Mouse (Mus musculus) neural tube, embryonic 11.5 days (tissue): Measurements from ENCODE around the gene Ubl3. TPM values are rescaled to one million over a fixed set of nuclear protein-coding genes. Genes with fewer than 3 reads are reported as not detected.

Experiments used
- ATAC-seq: fragments of 200-750 bp; cut with Nextera tagmentation; 2 replicates; pipeline ENCODE4 v1.8.0; 2017; ENCODE audit warnings: moderate number of reproducible peaks, mild to moderate bottlenecking, moderate TSS enrichment, moderate library complexity; ENCODE audit not compliant: insufficient read depth, low FRiP score, low TSS enrichment
- DNase-seq: peaks from one replicate; pipeline ENCODE4 v3.0.0-alpha.2; 2015; ENCODE audit warnings: low spot score
- H3K27ac ChIP-seq: fragments of 300-500 bp; sonication (generic); 2 replicates; pipeline ENCODE4 v1.5.1; 2014; ENCODE audit warnings: low read depth, mild to moderate bottlenecking, low read length
- H3K27me3 ChIP-seq: fragments of 300-500 bp; sonication (generic); 2 replicates; pipeline ENCODE4 v1.6.1; 2014; ENCODE audit warnings: mild to moderate bottlenecking, low read length, mixed read lengths; ENCODE audit not compliant: control insufficient read depth, insufficient read depth
- H3K36me3 ChIP-seq: fragments of 300-500 bp; sonication (generic); 2 replicates; pipeline ENCODE4 v1.6.1; 2014; ENCODE audit warnings: mild to moderate bottlenecking, low read length, moderate library complexity, mixed read lengths; ENCODE audit not compliant: control insufficient read depth, insufficient read depth
- H3K4me1 ChIP-seq: fragments of 300-500 bp; sonication (generic); 2 replicates; pipeline ENCODE4 v1.6.1; 2014; ENCODE audit warnings: low read length, mixed read lengths; ENCODE audit not compliant: control insufficient read depth, insufficient read depth
- H3K4me2 ChIP-seq: fragments of 300-500 bp; sonication (generic); 2 replicates; pipeline ENCODE4 v1.6.1; 2014; ENCODE audit warnings: low read depth, mild to moderate bottlenecking, moderate library complexity
- H3K4me3 ChIP-seq: fragments of 300-500 bp; sonication (generic); 2 replicates; pipeline ENCODE4 v1.5.1; 2014; ENCODE audit warnings: low read depth, low read length
- H3K9ac ChIP-seq: fragments of 300-500 bp; sonication (generic); 2 replicates; pipeline ENCODE4 v1.6.1; 2014; ENCODE audit warnings: mild to moderate bottlenecking, low read length
- H3K9me3 ChIP-seq: fragments of 300-500 bp; sonication (generic); 2 replicates; pipeline ENCODE4 v1.6.1; 2016; ENCODE audit warnings: low read length; ENCODE audit not compliant: control insufficient read depth
- WGBS: fragments of 180-500 bp; shearing (Covaris S2); extraction: QIAGEN DNeasy Blood & Tissue Kit; methylation state at CpG from one replicate; pipeline ENCODE4 v1.1.7; 2014; 5-methylcytosine and 5-hydroxymethylcytosine counted together
- polyA plus RNA-seq: library from polyadenylated mRNA; unstranded; fragments of >200 nt; fragmentation: Nextera tagmentation; extraction: Ambion mirVana; gene quantifications from 2 replicates; pipeline ENCODE4 v1.2.1, GENCODE M21; 2014

Gene Ubl3
- polyA plus RNA-seq, 1 experiment from 2014 or later: 83.6 TPM

- no peak overlapping the region for H3K4me2 ChIP-seq
- DNase-seq (no peak), ATAC-seq (no peak)
- WGBS: 71% methylated on average over 3 of the region's 3 CpGs
- no peaks in the 10 kb centered on the region for H3K27me3 ChIP-seq
- H3K4me3 ChIP-seq: no peak overlapping the region
- no peaks in the 10 kb centered on the region for H3K9me3 ChIP-seq
- no peak overlapping the region for H3K27ac ChIP-seq
- H3K9ac ChIP-seq: no peak overlapping the region
- H3K4me1 ChIP-seq: no peaks in the 10 kb centered on the region
- no peaks in the 10 kb centered on the region for H3K36me3 ChIP-seq
Measured at GRCm38 (mm10) chr5:148490391-148490790, 62.2 kb downstream of the Ubl3 start.

DNA sequence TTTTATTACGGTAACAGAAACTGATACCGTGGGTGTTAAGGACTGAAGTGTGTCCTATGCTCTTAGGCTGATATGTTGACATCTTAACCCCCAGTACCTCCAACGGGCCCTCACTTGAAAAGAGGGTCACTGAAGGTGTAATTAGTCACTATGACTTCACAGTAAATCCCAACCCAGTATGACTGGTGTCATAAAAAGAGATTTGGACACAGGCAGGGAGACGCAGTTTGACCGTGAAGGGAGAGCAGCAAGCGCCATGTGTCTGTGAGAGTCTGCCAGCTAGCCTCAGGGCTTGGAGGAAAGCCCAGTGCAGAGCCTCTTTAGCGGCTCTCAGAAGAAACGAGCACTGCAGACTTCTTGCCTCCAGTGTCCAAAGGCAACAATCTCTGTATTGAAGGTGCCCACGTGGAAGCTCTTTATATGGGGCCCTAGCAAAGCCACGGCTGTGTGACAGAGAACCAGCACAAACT is 62.8 kb downstream of the Ubl3 start:
- DNase-seq: no peak
- 61% methylated on average over 10 of the region's 10 CpGs for WGBS
- no peak overlapping the region for H3K9ac ChIP-seq

DNA sequence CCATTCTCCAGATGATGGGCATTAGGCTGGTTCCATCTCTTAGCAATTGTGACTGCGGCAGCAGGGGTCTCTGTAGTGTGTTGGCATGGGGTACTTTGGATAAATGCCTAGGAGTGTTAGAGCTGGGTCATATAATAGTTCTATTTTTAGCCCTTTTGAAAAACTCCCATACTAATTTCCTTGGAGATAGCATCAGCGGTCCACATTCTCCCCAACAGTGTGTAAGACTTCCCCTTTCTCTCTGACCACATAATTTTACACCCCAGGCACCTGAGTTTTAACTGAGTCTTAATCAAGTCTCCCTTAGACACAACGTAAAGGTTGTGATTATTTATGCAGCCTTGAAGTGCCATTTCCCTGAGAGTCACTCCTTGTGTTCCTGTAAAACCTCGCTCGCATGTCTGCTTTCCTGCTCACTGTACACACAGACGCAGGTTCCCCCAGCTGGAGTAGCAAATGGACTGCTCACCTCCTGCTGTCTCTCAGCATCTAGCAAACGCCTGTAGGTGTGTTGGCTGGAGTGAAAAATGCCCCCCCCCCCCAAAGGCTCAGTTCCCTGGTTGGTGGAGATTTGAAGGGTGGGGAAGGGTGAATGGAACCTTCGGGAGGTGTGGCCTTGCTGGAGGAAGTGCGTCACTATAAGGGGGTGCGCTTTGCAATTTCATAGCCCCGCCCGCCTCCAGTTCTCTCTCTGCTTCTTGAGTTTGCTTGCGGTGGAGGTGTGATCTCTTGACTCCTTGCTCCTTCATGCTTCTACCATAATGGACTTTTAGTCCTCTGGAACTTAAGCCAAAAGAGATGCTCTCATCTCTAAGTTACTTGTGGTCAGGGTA is 63.5 kb downstream of the Ubl3 start:
- H3K27ac ChIP-seq: no peak overlapping the region
- H3K4me1 ChIP-seq: no peaks in the 10 kb centered on the region
- H3K27me3 ChIP-seq: no peaks in the 10 kb centered on the region
- no peak overlapping the region for H3K4me2 ChIP-seq
- ATAC-seq (no peak), DNase-seq (no peak)
- H3K9me3 ChIP-seq: no peaks in the 10 kb centered on the region
- 84% methylated on average over 13 of the region's 13 CpGs for WGBS
- H3K9ac ChIP-seq: no peak overlapping the region
- no peaks in the 10 kb centered on the region for H3K36me3 ChIP-seq
- no peak overlapping the region for H3K4me3 ChIP-seq

More for the DNA sequence above, 62.8 kb downstream of the Ubl3 start:
- no peaks in the 10 kb centered on the region for H3K27me3 ChIP-seq
- no peak overlapping the region for H3K4me2 ChIP-seq
- H3K27ac ChIP-seq: no peak overlapping the region
- no peaks in the 10 kb centered on the region for H3K9me3 ChIP-seq
- no peak overlapping the region for H3K4me3 ChIP-seq
- ATAC-seq: no peak
- no peaks in the 10 kb centered on the region for H3K4me1 ChIP-seq
- H3K36me3 ChIP-seq: no peaks in the 10 kb centered on the region

DNA sequence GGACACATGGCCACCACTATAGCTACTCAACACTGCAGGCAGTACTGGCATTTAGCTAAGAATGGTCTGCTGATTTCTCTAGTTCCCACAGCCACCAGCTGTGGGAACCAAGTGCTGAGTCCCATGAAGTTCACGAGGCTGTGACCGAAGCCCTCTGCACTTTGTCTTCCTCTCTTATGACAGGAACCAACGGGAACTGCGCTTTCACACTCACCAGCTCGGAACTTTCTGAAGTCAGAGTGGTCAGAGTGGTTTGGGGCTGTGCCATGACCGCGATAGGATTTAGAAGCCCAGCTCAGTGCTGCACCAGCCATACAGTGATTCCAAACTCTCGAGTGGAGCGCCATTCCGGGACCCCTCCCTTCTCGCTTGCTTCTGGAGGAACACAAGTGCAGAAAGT is 66.4 kb downstream of the Ubl3 start:
- Histone ChIP-seq H3K4me3 (no peak overlapping the region), H3K9me3 (no peaks in the 10 kb centered on the region), H3K27ac (no peak overlapping the region), H3K9ac (no peak overlapping the region), H3K4me1 (no peaks in the 10 kb centered on the region), H3K36me3 (no peaks in the 10 kb centered on the region), H3K4me2 (no peak overlapping the region), H3K27me3 (no peaks in the 10 kb centered on the region)
- DNase-seq (no peak), ATAC-seq (no peak)
- 92% methylated on average over 11 of the region's 11 CpGs for WGBS

DNA sequence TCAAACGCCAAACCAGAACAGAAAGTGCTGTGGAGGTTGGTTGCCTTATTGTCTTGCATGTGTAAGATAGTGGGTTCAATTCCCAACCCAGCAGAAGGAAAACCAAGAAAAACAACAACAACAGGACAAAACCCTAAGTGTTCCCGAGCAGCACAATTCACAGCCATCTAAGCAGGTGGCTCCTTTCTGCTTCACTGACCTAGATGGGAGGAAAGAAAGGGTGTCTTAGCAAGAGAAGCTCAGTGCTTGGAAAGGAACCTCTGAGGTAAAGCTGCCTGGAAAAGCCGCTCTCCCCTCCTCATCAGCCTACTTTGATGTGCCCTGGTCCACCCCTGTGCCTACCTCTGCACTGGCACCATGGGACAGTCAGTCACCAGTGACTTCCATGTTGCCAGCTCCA is 70.8 kb downstream of the Ubl3 start:
- H3K27me3 ChIP-seq: no peaks in the 10 kb centered on the region
- no peak overlapping the region for H3K4me2 ChIP-seq
- no peaks in the 10 kb centered on the region for H3K9me3 ChIP-seq
- no peak for DNase-seq
- no peak overlapping the region for H3K27ac ChIP-seq
- no peaks in the 10 kb centered on the region for H3K4me1 ChIP-seq
- WGBS: 75% methylated on average over 3 of the region's 3 CpGs
- no peak overlapping the region for H3K4me3 ChIP-seq
- H3K9ac ChIP-seq: no peak overlapping the region
- ATAC-seq: no peak
- H3K36me3 ChIP-seq: no peaks in the 10 kb centered on the region

DNA sequence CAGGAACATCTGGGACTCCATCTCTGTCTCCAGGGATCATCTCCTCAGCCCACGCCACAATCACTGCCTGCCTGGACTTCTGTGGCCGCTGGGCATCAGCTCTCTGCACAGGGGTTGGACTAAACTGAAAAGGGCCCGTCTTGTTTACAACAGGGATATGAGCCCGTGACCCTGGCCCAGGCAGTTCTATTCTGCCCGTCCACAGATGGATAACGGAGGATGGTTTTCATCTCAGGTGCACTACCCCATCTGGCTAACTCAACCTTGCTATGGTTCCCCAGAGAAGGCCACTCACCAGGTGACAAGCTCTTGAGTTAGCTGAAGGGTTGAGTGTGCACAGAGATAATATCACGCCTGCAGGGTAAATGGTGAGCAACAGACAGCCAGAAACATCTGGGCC is 78.2 kb downstream of the Ubl3 start:
- H3K36me3 ChIP-seq: no peaks in the 10 kb centered on the region
- no peak overlapping the region for H3K9ac ChIP-seq
- H3K27me3 ChIP-seq: no peaks in the 10 kb centered on the region
- ATAC-seq (no peak), DNase-seq (no peak)
- WGBS: 85% methylated on average over 7 of the region's 7 CpGs
- no peak overlapping the region for H3K4me2 ChIP-seq
- no peaks in the 10 kb centered on the region for H3K9me3 ChIP-seq
- no peak overlapping the region for H3K4me3 ChIP-seq
- no peaks in the 10 kb centered on the region for H3K4me1 ChIP-seq
- H3K27ac ChIP-seq: no peak overlapping the region

GRCm38 (mm10) chr5:148468626-148469441 is 83.8 kb downstream of the Ubl3 start:
- H3K27me3 ChIP-seq: no peaks in the 10 kb centered on the region
- H3K36me3 ChIP-seq: no peaks in the 10 kb centered on the region
- H3K27ac ChIP-seq: no peak overlapping the region
- no peaks in the 10 kb centered on the region for H3K9me3 ChIP-seq
- DNase-seq (no peak), ATAC-seq (no peak)
- WGBS: 62% methylated on average over 14 of the region's 14 CpGs
- H3K9ac ChIP-seq: no peak overlapping the region
- no peak overlapping the region for H3K4me2 ChIP-seq
- peaks cover 4% of the 10 kb centered on the region; the same call in 1 of the 2 replicates for H3K4me1 ChIP-seq
- H3K4me3 ChIP-seq: no peak overlapping the region

GRCm38 (mm10) chr5:148466933-148467607 is 85.5 kb downstream of the Ubl3 start:
- 24% methylated on average over 8 of the region's 8 CpGs for WGBS

More at GRCm38 (mm10) chr5:148466933-148467607, 85.5 kb downstream of the Ubl3 start:
- no peak overlapping the region for H3K4me2 ChIP-seq
- H3K4me3 ChIP-seq: no peak overlapping the region
- DNase-seq (no peak), ATAC-seq (no peak)
- H3K27me3 ChIP-seq: no peaks in the 10 kb centered on the region
- no peaks in the 10 kb centered on the region for H3K36me3 ChIP-seq
- no peaks in the 10 kb centered on the region for H3K9me3 ChIP-seq
- H3K4me1 ChIP-seq: peaks cover 4% of the 10 kb centered on the region; the same call in 1 of the 2 replicates
- no peak overlapping the region for H3K9ac ChIP-seq
- H3K27ac ChIP-seq: no peak overlapping the region
